Mouse (Mus musculus) yolk sac, embryonic 10.5 days (tissue): ENCODE measurements at regions not wholly inside any gene's neighbourhood (a gene's known extent, or its start where the extent isn't known, plus 50 kb on each side); places are given as distances from the start of the nearest gene placed in this dataset.

Experiments
- DNase-seq: peaks from one replicate; pipeline ENCODE4 v3.0.0-alpha.2; 2017; ENCODE audit warnings: low spot score

GRCm38 (mm10) chr9:47909051-47909450 is 252.8 kb upstream of the Nxpe4 start:
- no peak for DNase-seq

- DNase-seq: no peak
Observed at GRCm38 (mm10) chr9:47910501-47910906, 251.3 kb upstream of the Nxpe4 start.

GRCm38 (mm10) chr9:47912823-47913222 is 249.0 kb upstream of the Nxpe4 start:
- DNase-seq: no peak

DNA sequence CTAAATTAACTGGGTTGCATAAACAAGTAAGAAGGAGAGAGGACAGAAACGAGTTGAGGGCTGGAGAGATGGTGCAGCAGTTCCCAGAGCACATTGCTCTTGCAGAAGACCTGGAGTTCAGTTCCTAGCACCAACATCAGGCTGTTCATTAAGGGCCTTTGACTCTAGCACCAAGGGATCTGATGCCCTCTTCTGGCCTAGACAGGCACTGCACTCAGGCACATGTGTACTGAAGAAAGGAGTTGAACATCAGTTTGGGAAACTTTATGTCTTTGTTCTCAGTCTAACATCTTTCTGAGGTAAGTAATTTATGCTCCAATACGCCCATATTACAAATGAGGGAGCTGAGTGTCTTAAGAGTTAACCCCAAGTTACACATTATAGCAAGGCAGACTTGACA is 226.5 kb upstream of the Nxpe4 start:
- DNase-seq: no peak

- DNase-seq: no peak
Observed at GRCm38 (mm10) chr9:47935957-47936457, 225.8 kb upstream of the Nxpe4 start.

GRCm38 (mm10) chr9:47938941-47939710 is 222.7 kb upstream of the Nxpe4 start:
- no peak for DNase-seq

DNA sequence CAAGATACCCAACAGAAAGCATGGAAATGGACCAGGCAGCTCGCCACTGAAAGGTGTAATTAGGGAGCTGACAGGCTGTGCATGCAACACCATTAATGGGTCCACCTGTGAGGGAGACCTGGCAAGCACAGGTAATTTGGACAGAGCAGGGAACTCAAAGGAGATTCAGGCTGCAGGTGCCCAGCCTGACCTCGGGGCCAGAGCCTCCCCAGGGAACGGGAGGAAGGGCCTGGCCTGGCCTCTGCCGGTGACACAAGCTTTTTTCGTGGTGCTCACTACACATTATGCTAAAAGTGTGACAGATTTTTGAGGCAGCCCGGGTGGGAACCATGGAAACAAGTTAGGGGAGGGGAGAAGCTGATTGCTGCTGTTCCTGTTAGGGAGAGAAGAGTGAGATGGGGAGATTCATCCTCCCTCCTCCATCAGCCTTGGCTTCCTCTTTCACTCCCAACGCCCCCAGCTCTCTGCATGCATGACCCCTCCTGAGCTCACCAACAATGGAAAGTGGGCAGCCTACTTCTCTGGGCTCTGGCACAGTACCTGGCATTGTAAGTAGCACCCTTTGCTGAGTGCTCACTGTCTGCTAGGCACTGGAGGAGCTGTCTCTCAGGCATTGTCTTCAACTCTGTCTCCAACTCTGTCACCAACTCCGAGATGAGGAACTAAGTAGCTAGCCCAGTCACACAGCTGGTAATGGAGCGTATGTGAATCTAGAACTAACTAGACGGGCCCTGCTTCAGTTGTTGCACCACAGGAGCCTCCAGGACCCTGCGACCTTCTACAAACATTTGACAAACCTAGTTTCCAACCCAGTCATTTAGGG is 218.9 kb upstream of the Nxpe4 start:
- DNase-seq: no peak

GRCm38 (mm10) chr9:47946226-47946625 is 215.6 kb upstream of the Nxpe4 start:
- DNase-seq: no peak

GRCm38 (mm10) chr9:47957881-47958280 is 203.9 kb upstream of the Nxpe4 start:
- DNase-seq: no peak

DNA sequence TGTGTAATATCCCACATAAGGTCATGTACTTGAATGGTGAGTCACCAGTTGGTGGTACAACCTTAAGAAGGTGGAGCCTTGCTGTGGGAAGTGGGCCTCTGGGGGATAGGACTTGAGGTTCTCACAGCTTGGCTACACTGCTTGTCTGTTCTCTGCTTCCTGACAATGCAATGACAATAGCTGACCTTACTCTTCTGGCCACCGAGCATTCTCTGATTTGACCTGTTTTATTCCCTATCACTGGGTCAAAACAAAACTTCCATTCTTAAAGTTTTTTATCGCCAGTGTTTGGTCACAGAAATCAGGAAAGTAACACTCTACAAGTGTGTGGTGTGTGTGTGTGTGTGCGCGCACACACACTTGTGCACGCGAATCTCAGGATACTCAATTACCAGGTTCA is 203.0 kb upstream of the Nxpe4 start:
- no peak for DNase-seq

GRCm38 (mm10) chr9:47961176-47961575 is 200.6 kb upstream of the Nxpe4 start:
- DNase-seq: no peak

DNA sequence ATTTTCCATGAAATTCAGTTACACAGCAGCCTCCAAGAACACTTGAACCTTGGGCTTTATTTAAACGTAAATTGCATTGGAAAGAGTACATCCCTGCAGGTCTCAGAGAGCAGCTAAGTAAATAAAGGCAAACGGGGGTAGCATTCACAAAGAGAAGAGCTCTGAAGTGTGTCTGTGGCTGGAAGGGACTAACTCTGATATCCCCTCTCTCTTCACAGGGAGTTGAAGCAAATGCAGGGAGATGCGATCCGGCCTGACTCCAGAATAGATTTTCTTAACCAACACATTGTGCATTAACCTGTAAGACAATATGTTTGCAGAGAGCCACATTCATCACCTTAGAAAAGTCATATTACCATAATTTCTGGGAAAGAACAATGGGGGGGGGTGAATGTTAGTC is 199.7 kb upstream of the Nxpe4 start:
- no peak for DNase-seq

- DNase-seq: no peak
Observed at GRCm38 (mm10) chr9:47962589-47962988, 199.2 kb upstream of the Nxpe4 start.

GRCm38 (mm10) chr9:47973130-47973529 is 188.7 kb upstream of the Nxpe4 start:
- no peak for DNase-seq

GRCm38 (mm10) chr9:47985356-47986111 is 176.3 kb upstream of the Nxpe4 start:
- DNase-seq: no peak

- DNase-seq: no peak
Observed at GRCm38 (mm10) chr9:47987266-47987665, 174.6 kb upstream of the Nxpe4 start.

GRCm38 (mm10) chr9:47994671-47995070 is 167.2 kb upstream of the Nxpe4 start:
- DNase-seq: no peak

DNA sequence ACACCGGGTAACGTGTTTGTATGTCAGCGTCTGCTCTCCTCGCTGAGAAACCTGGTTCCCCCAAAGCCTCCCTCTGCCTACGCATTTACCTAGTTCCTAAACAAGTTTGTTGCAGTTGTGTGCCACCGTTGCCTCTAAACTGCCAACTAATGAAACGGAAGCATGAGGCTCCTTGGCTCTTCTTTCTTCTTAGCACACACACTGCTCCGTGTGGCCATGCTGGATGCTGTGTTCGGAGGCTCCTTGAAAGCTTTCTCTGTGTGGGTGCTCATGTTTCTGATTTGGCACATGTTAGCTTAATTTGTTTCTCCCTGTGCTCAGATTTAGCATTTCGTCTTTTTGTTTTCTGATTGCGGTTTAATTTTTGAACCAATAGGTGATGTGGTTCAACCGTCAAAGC is 162.2 kb upstream of the Nxpe4 start:
- no peak for DNase-seq

DNA sequence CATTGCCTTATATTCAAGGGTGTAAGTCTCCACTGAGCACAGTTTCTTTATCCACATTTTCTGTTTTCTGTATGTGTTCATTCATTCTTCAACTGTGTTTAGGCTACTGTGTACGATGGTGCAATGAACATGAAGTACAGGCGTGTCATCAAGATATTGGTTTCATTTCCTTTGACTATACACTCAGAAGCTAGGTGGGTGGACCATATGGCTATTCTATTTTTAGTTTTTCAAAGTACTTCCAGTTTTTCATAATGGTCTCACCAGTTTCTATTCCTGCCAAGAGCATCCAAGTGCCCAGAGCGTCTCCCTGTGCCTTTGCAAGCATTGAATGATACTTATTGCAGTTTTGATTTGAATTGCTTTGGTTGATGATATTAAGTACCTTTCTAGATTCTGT is 132.8 kb upstream of the Nxpe4 start:
- DNase-seq: no peak

DNA sequence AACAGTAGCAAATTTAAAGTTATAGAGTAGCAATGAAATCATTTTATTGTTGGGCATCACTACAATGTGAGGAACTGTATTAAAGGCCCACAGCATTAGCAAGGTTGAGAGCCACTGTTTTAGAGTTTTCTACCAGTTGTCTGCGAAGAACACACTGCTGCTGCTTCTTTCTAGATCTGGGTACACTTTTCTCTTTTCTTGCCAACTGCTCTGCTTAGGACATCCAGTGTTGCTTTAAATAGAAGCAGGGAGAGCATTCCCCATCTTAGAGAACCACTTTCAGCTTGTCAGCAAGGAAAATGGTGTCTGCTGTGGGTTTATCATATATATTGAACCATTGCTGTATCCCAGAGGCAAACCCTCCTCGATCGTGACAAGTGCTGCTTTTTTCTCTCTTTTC is 131.0 kb upstream of the Nxpe4 start:
- no peak for DNase-seq

DNA sequence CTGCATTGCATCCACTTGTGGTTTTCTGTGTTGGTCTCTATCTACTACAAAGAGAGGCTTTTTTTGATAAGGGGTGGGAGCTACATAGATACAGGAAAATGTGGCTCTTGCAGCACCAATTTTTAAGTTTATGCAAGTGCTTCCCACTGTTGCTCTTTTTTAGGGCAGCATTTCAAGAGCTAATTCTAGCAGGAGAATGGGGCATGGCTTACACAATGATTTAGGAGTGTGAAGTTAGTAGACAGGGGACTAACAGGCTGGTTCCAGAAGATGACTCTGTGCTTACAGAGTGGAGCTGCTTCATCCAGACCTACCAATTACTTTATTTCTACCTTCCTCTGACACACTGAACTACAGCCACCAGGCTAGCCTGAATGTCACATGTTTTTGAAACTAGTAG is 125.9 kb upstream of the Nxpe4 start:
- DNase-seq: no peak

DNA sequence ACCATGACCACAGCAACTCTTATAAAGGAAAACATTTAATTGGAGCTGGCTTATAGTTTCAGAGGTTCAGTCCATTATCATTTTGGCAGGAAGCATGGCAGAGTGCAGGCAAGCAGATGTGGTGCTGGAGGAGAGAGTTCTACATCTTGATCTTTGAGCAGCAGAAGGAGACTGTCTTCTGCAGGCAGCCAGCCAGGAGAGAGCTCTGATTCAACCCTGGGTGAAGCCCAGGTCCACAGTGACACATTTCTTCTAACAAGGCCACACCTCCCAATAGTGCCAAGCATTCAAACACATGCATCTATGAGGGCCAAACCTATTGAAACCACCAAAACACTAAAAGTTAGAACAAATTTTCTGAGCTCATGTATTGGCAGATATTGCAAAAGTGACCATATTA is 117.0 kb upstream of the Nxpe4 start:
- DNase-seq: no peak

- no peak for DNase-seq
Observed at GRCm38 (mm10) chr9:48047846-48048245, 114.0 kb upstream of the Nxpe4 start.
